Mouse (Mus musculus): Measurements from ENCODE around the gene S1pr1. TPM values are rescaled to one million over a fixed set of nuclear protein-coding genes. Genes with fewer than 3 reads are reported as not detected.

The S1pr1 gene
- total RNA-seq, 4 experiments from 2014 or later = 85.9 to 113 (median 105) TPM

- no peak for DNase-seq (ENCODE audit: low spot score in 2 of 2)
These were observed 39.0 kb downstream of the S1pr1 start for GRCm38 (mm10) chr3:115675546-115676535.

GRCm38 (mm10) chr3:115674665-115675064, 40.2 kb downstream of the S1pr1 start:
- no peak for DNase-seq (ENCODE audit: low spot score in 2 of 2)

- DNase-seq (ENCODE audit: low spot score in 2 of 2) = no peak
These were observed 41.2 kb downstream of the S1pr1 start for GRCm38 (mm10) chr3:115673663-115674157.

- DNase-seq (ENCODE audit: low spot score in 2 of 2) = no peak
These were observed 41.8 kb downstream of the S1pr1 start for GRCm38 (mm10) chr3:115672965-115673662.

GRCm38 (mm10) chr3:115669230-115669629, 45.6 kb downstream of the S1pr1 start:
- DNase-seq (ENCODE audit: low spot score in 2 of 2) = no peak

- no peak for DNase-seq (ENCODE audit: low spot score in 2 of 2)
These were observed 47.7 kb downstream of the S1pr1 start for GRCm38 (mm10) chr3:115667182-115667581.

- no peak for DNase-seq (ENCODE audit: low spot score in 2 of 2)
These were observed 48.3 kb downstream of the S1pr1 start for GRCm38 (mm10) chr3:115666547-115666946.

GRCm38 (mm10) chr3:115664497-115664896, 50.4 kb downstream of the S1pr1 start:
- DNase-seq (ENCODE audit: low spot score in 2 of 2) = no peak

GRCm38 (mm10) chr3:115660701-115661460, 54.0 kb downstream of the S1pr1 start:
- DNase-seq (ENCODE audit: low spot score in 2 of 2) = peak; percentile 43 to 46

Other genes with a start within 250 kb of the S1pr1 start
- 10 to 100 TPM; 11.3 to 16.8 (median 13.2) TPM for gene Dph5, start 172.8 kb upstream of the S1pr1 start, total RNA-seq (2022)

Data from left cerebral cortex, adult 8-10 months (tissue).